Mouse (Mus musculus) megakaryocyte, embryonic 14.5 days (primary cell): Measurements from ENCODE around the gene Ptpa.

Experiments used
- FLI1 ChIP-seq: IDR thresholded peaks from 2 replicates; pipeline ENCODE4 v1.6.1; 2012; ENCODE audit warnings: low read length, inconsistent platforms, mixed read lengths
- GATA1 ChIP-seq: IDR thresholded peaks from 3 replicates; pipeline ENCODE4 v1.6.1; 2012; ENCODE audit warnings: mixed read lengths, low read length, inconsistent platforms, borderline replicate concordance

GRCm38 (mm10) chr2:30440211-30440700 lies 24.4 kb downstream of the Ptpa start:
- TF ChIP-seq GATA1 (no peak), FLI1 (no peak)
